Mouse (Mus musculus) fibroblast of lung, adult 2 months (primary cell): ENCODE measurements around the gene Lkaaear1.

ENCODE experiments used
- DNase-seq: peaks from one replicate; pipeline ENCODE4 v3.0.0-alpha.2; 2011; ENCODE audit warnings: low read depth

The Lkaaear1 gene

DNA sequence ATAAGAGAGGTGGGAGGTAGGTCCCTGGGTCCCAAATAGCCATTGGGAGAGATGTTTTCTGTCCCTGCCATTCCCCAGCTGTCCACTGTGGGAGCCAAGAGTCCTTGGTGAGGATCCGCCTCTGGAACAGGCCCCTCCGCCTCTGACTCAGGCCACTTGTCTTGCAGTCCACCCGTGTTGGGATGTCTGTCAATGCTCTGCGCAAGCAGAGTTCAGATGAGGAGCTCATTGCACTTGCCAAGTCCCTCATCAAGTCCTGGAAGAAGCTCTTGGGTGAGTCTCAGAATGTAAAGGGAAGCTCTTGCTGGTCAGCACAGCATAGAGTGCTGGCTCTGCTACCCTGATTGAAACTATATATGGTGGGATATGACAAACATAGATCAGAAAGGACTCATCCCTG is 14.9 kb downstream of the Lkaaear1 start:
- no peak for DNase-seq

DNA sequence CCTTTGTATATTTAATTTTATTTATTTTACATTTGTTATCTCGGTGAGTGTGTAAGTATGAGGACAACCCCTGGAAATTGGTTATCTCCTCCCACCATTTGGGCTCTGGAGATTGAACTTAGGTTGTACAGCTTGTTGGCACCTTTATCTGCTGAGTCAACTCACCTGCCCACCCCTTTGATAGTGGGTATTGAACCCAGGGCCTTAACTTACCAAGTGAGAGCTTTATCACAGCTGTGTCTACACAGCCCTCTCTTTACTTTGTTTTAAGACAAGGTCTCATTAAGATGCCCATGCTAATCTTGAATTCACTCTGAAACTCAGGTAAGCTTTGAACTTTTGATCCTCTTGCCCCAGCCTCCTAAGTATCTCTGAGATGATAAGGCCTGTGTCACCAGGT is 16.3 kb downstream of the Lkaaear1 start:
- no peak for DNase-seq

DNA sequence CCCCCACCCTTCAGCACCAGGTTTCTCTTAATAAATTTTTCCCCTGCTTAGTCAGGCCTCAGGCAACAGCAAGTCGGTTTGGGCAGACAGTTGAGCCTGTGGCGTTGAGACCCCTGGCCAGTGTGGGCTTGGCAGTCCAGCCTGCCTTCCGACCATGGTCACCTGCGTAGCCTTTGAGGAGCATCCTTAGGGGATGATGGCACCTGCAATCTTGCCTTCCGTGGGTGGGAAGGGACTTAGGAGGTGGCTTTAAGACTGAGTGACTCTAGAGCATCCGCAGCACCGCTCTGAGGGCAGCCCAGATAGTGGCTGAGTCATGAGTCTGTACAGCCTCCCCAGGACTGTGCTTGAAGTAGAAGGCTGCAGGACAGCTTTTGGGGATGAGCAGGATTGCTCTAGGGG is 17.5 kb downstream of the Lkaaear1 start:
- no peak for DNase-seq

DNA sequence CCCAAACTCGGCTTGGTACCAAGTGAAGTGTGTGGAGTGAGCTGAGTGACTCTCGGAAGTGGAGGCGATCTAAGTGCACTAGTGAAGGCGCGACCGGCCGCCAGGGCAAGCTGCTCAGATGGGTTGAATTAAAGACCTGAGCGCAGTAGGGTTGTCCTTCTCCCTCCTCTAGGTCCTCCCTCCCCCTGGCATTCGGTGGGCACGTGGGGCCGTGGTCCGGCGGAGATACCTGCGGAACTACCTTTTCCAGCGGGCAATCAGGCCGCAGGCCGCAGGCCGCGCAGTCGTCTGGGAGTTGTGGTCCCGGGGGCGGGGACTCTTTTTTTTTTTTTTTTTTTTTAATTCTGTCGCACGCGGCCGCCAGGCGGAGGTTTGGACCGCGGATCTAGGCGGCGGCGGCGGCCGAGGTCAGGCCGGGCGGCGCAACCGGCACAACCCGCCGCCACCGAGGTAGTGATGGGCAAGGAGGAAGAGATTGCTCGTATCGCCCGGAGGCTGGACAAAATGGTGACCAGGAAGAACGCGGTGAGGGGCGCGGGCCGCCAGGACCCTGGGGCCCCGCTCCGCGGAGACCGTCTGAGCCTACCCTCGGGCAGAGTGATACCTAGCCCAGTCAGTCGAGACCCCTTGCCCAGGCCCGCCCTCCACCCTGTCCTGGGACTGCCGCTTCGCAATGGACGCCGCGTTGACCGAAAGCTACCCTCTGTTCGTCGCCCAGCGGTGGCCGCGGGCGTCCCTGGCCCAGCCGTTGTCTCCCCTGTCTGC is 18.1 kb downstream of the Lkaaear1 start, which contains the start of gene Tcea2:
Gene Tcea2 (plus strand): TSS at position 360 of the 765 bp plus-strand sequence.
- DNase-seq, result no peak

DNA sequence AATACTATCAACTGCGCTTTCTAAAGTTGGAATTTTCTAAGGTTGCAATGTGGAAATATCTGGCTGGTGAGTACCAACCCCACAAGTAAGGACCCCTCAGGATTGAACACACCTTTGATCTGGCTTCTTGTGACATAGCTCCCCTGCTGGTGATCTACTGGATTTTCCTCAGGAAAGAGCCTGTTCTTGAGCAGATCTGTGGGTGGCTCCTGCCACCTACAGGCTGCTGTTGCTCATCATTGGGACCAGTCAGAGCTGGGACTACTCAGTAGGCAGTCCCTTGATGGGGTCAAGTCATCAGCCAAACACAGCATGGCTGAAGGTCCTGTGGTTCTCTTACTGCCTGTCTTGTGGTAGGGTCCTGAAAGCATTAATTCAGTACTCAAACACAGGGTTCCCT is 19.5 kb downstream of the Lkaaear1 start:
- DNase-seq, result peak; percentile 70

DNA sequence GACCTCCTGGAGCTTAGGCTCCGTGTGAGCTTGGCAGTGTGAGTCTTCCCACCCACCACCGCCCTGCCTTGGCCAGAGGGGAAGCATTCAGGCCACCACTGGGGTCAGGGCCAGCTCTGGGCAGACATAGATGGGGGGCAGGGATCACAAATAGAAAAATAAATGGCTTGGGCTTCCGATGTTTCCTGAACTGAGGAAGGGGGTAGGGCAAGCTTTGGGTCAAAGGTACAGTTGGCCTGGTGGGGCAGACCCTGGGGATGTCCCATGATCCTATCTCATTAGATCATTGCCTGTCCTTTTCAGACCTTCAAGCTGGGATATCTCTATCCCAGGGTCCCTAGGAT is 20.5 kb downstream of the Lkaaear1 start:
- no peak for DNase-seq

DNA sequence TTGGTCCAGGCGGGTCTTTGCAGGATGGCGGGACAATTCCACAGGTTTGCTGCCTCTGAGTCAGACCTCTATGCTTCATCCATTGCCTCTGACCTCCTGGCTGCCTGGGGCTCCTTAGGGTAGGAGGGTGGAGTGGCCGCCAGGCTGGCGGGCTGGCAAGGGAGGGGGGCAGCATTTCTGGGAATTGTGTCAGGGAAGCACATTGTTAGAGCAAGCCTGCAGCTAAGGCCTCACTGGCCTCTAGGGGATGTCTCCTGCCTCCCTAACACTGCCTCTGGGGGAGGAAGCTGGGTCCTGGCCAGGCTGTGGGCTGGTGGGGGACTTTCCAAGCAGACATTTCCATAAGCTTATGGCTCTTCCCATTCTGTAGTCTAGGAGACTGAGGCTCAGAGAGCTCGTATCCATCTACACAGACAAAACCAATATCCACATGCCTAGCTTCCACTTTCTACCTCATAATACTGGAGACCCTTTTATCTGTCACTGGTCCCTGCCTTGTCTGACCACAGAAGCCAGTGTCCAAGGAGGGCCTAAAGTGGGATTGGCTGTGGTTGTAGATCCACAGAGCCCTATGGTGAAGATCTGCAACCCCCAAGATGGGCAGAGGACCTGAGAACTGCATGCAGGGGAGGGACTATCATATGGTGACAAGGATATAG is 21.0 kb downstream of the Lkaaear1 start:
- no peak for DNase-seq

DNA sequence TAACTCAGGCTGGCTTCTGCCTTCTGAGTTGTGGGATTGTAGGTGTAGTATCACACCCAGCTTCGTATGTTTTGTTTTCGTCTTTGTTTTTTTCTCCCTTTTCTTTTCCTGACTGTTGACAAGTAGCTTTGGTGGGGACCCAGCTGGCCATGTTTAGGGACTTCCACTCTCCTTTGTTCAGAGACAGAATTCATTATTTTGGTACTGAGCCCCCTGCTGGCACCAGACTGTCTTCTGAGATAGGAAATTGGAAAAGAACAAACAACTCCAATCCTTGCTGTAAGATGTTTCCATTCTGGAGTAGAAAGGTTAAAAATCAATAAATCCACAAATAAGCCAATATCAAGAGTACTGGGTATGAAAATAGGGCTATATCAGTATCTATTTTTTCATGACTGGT is 21.8 kb downstream of the Lkaaear1 start:
- DNase-seq, result no peak

DNA sequence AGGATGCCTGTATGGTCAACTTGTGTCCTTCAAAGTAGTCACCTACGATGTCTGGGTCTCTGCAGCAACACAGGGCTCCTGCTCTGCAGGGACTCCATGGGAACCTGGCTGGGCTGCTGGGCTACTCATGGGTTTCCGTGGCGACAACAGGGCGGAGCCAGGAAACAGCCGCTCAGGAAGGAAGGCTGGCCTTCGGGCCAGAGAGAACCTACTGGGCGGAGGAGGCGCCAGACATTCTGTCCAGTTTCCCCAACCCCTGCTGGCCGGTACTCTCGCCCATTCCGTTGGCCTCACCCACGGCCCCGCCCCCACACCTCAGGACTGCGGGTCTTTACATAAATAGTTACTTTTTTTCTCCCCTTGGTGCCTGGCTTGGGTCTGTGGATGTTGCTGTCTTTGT is 22.8 kb downstream of the Lkaaear1 start:
- DNase-seq, result peak; percentile 43

DNA sequence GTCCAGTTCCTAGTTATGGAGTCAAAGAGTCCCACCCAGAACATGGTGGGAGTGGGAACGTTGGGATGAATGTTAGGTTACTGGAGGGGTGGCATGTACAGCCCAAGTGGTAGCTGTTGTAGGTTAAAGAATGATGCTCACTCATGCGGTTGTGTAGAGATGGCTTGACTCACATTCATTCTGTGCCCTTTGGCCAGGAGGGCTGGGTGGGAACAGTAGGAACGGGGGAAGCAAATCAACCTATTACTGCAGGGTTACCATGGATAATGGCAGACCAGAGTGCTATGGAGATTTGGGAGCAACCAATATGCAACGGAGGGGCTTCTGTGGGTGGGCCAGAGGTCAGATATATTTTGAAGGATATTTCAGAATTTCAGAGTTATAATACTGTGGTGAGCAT is 23.3 kb downstream of the Lkaaear1 start:
- DNase-seq, result no peak

DNA sequence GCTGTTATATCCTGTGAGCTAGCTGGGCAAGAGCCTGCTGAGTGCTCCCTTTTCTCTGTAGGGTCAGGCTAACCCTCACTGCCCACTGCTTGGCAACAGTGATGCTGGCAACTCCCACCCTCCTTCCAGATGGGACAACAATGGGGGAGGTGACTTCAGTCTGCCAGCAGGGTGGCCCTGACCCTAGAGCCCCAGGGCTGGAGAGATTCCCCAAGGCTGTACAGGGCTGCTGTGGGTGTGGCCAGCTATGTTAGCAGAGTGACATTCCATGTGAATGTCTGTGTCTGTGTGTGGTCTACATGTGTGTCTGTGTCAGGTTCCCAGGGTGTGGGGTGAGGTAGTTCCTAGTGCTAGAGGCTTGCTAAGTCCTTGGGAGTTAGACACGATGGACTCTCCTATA is 24.7 kb downstream of the Lkaaear1 start:
- no peak for DNase-seq

DNA sequence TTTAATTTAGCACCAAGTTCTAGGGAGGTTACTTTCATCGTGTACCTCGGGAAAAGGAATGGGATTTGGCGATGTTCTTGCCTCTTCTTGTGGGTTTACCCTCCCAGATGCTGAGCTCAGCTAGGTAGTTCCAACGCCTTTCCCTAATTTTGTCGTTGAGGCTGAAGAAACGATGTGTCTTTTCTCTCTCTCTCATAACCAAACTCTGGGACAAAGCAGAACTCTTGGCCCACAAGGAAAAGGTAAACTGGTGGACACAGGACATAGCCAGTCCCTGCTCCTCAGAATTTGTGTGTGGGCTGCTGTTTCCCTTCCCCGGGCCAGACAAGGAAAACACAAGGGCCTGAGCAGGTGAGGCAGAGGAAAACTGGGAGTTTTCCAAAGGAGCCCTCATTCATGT is 26.3 kb downstream of the Lkaaear1 start:
- no peak for DNase-seq

DNA sequence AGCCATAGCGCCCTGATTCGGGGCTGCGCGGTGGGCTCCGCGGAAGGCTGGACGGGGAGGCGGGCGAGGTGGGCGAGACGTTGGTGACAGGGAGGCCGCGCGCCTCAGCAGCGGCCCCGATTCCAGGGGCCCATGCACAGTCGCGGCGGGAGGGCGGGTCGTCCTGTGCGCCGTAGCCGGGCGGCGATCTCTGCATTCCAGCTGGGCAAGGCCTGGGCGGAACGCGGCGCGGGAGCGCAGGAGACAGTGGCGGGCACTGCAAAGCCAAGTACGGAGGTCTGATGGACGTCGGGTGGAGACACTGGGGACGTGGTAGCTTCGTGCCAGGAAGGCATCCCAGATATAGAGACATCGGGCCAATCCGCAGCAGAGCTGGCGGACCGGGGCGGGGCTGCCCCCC is 26.9 kb downstream of the Lkaaear1 start, which contains the start of gene Sox18:
Gene Sox18 (minus strand): TSS at position 315 of the 400 bp plus-strand sequence.
- no peak for DNase-seq

DNA sequence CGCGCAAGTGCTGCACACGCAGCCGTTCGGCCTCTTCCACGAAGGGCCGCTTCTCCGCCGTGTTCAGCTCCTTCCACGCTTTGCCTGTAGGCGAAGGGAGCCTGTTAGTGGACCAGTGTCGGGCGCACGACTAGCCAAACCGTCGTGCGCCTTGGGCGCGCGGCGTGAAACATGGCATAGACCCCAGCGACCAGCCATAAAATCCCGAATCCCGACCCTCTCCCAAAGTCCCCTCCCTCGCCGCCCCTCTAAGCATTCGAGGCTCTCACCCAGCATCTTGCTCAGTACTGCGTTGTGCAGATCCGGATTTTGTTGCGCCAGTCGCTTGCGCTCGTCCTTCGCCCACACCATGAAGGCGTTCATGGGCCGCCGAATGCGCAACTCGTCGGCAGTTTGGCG is 27.3 kb downstream of the Lkaaear1 start:
- DNase-seq, result no peak

DNA sequence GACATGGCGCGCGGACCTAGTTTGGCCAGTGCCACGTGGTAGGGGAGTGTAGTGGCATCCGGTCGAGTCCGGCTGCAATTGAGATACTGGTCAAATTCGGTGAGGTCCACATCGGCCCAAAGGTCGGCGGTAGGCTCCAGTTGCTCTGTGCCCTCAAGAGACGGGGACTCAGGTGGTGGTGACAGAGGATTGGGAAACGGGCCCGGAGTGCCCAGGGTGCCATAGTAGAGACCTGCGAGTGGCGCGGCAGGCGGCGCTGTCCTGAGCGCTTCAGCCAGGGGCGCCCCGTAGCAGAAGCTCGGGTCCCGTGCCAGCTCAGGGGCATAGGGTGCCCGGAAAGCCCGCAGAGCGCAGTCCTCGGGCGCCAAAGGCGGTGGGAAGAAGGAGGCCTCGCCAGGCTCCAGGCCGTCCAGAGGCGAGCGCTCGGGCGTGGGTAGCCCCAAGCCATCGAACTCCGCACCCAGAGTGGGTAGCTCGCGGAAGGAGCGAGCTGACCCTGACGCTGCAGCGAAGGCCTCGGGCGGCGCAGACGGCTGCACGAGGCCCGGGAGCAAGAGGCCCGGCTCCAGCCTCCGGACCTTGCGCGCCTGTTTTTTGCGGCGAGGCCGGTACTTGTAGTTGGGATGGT is 27.8 kb downstream of the Lkaaear1 start:
- no peak for DNase-seq

DNA sequence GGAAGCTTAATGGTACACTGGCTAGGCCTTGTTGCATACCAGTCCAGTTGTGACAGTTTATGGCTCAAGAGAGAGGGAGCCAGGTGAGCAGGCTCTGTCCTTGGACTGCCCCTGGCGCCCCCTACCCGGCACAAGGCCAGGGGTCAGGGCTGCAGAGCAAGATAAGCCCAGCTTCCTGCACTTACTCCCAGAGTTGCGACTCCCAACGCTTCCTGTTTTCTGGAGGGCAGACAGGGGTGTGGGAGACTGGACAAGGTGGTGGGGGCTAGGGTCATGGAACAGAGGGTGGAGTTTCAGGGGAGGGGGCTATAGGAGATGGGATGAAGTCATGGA is 35.0 kb downstream of the Lkaaear1 start:
- no peak for DNase-seq

DNA sequence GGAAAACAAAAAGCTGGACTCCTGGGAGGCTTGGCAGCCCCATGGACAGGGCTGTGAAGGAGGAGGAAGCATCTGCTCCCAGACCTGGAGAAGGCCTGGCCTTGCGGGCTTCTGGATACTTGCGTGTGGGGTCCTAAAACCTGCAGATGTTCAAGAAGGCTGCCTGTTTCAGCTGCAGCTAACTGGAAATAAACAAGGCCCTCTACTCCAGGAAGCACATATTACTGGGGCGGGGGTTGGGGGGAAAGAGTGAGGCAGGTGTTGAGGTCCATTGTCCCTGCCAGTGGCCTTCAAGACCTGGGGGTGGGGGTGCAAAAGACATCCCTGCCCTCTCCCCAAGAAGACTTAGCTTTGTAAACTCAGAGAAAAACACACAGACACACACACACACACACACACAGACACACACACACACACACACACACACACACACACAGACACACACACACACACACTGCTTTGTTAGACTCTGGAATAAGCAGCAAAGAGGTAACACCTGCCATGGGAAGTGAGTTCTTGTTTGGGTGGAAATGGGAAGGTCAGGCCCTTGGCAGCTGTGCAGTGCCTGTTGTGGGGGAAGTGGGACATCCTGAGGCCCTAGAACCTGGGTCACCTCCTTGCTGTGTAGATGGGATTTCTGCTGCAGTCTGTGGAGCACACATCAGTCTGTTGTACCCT is 35.5 kb downstream of the Lkaaear1 start:
- no peak for DNase-seq

DNA sequence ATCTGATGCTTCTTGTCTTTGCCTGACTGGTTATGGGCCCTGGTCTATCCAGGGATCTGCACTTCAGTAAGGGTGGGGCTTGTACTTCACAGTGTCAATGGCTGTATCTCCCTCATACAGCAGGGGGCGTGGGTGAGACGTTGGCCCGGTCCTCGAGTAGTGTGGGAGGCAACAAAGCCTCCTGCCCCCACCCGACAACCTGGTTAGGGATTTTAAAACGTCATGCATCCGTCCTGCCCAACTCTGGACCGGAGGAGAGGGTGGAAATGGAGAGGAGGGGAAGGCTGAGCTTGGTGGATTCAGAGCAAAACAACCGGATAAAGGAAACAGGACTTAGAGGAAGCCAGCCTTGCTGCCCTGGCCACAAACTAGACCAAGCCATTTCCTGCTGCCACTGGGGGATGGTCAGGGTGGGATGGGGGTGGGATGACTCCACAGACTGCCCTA is 38.6 kb downstream of the Lkaaear1 start:
- DNase-seq, result peak; percentile 50

DNA sequence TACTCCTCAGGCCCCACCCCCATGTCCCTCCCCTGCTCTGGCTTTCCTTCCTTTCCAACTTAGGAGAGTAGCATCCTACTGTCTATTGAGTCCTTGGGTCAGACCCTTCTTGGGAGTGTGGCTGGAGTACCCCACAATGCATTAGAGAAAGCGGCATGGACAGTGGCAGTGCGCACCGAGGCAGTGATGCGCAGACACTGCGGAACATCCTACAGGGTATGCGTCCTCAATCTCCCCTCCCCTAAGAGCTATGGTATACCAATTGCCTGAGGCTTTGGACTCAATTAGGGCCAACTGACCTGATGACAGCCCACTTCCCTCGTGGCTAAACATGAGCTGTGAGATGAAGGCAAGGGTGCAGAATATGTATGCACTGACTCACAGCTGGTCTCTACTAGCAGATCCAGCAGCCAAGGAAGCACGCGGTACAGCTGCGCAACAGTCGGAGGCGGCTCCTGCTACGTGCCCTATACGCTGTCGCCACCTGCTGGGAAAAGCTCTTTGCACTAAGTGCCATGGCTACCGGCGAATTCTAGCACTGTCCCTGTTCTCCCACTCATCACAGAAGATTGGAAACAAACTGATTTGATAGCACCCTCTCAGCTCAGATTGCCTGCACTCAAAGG is 39.2 kb downstream of the Lkaaear1 start:
- DNase-seq, result peak; percentile 60

DNA sequence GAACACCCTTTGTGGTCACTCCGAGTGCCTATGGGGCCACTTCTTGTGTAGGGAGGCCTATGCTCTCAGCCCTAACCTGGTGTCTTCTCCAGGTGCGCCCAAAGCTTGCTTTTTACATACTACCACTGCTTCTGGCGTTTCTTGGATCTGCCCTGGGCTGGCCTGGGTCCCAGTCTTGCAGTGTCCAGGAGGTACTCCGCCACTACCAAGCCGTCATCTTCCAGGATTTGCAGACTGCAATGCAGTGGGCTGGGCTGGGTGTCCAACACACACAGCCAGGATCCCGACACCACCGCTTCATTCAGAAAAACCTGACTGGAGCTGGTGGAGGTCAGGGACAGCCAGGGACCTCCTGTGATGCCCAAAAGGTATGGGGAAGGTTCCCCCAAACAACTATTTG is 39.7 kb downstream of the Lkaaear1 start:
- DNase-seq, result no peak

DNA sequence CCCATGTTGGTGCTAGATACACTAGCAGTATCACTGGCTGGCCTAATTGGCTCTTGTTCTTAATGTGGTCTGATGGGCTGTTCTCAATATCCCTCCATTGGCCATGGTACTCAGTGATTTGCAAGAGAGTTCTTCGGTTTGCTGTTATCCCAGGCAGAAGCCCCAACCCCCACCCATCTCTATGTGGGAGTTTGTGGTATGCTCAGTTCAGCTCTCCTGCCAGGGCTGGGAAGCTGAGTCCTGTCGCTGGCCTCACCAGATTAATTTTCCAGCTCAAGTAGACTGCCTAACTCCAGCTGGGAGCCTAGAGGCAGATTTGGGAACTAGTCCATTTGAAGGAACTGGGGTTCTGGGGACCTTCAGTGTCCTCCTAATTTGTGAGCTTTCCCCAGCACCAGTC is 40.8 kb downstream of the Lkaaear1 start:
- DNase-seq, result no peak

DNA sequence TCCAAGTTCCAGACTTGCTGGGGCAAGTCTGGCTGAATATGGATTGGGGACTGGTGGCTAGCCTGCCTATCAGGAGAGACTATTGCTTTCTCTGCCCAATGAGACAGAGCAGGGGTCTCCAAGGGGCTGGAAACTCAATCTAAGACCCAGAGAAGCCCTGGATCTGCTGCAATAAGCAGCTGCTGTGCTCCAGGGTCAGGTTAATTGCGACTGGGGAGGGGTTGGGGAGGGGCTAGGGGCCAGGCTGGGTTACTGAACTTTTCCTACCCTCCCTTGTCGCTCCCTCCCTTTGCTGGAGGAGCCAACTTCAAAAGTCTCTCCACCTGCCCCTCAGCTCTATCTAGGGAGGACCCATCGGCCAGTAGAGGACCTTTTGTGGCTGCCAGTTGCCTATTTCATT is 41.5 kb downstream of the Lkaaear1 start, which contains the start of gene Gm29797:
Gene Gm29797 (plus strand): TSS at position 301 of the 400 bp plus-strand sequence.
- DNase-seq, result no peak
